Mouse (Mus musculus): ENCODE measurements around the gene Apba2.

The Apba2 gene

DNA sequence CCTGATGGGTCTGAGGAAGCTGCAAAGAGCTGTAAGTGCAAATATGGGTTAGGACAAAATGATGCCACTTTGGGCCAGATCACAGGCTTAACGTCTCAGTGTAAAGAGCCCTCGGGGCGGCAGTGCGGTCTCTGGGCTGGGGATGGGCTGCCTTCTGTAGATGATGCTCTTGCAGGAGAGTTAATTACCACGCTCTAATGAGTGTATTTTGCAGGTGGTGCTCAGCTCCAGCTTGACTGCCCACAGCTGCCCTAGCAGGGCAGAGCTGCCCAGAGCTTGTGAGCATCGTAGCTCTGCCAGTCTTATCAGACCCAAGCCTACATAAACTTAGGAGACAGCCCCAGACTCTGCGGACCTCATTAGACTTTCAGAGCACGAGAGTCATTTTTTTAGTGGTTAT, 80.9 kb downstream of the Apba2 start:
- in situ Hi-C loops (cut with MboI; ENCODE audit: unreplicated experiment in 2 of 2), result no loop called here

DNA sequence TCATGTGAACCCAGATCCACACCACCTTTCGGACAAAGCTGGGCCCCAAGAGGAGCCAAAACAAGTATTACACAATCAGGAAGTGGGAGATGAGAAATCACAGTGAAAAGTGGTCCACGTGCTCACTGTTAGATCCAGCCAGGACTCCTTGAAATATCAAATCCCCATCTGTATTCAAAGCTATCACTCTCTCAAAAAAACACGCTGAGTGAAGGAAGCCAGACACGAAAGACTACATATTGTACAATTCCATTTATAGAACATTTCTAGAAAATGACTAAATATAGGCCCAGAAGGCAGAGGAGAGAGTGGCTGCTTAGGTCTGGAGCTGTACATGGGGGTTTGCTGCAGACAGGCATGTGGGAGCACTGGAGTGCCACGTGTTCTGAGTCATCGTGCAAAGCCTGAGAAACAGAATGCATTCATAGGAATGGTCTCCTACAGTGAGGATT, 82.2 kb downstream of the Apba2 start:
- in situ Hi-C loops (cut with MboI; ENCODE audit: unreplicated experiment in 2 of 2), result no loop called here

DNA sequence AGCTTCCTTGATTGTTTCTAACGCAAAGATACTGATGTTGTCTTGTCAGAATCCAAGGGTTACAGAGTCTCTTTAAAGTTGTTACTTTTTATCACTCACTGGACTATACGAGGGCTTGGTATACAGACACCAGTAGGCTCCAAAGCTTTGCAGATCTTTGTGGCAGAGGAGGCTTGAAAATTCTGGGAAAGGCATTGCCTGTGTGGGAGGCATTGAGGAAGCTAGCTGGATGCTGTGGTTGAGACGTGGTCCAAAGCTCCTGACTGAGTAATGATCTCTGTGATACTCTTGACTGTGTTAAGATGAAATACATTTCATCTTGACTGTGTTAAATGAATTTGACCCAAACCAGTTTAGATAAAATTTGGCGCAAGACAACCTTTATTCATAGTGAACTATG, 84.6 kb downstream of the Apba2 start:
- in situ Hi-C loops (cut with MboI; ENCODE audit: unreplicated experiment in 2 of 2), result no loop called here

DNA sequence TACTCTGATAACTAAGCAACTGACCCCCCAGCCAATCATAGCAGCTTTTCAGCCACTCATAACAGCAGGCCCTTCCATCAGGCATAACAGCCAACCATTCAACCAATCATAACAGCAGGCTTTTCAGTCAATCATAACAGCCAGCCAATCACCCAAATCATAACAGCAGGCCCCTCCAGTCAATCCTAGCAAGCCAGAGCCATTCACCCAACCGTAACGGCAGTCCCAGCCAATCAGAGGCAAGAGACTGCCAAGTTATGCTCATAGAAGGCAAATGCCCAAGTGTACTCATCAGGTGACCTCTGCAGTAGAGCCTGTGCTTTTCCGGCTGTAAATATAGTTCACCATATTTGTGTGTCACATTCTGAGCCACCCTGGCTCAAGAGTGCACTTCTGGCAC, 85.1 kb downstream of the Apba2 start:
- in situ Hi-C loops (cut with MboI; ENCODE audit: unreplicated experiment in 2 of 2), result no loop called here

DNA sequence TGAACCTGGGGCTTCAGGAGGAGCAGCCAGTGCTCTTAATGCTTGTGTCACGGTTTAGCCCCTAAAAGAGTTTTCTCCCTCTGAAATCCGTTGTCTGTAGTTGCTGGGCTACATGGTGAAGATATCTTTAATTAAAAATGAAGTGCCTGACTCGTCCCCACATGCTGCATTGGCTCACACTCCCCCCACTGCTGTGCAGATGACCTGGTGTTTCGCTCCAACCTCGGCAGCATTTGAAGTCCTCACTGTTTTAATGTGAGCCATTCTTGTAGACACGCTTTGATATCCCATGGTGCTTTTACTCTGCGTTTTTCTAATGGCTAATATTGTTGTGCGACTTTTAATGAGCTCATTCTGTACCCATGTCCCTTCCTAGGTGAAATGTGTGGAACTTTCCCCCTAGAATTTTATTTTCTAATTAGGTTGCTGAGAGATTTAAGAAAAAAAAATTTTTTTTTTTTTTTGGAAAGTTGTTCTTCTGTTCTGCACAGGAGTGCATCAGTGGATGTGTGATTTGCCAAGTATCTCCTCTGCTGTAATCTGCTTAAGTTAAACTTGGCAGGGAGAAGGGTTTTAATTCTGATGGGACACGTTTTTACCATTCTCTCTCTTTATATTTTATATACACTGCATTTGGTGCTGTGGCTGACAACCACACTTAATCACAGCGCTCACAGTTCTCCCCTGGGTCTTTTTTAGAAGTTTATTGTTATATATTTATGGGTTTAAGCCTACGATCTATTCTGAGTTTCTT, 87.3 kb downstream of the Apba2 start:
- in situ Hi-C loops (cut with MboI; ENCODE audit: unreplicated experiment in 2 of 2), result no loop called here

DNA sequence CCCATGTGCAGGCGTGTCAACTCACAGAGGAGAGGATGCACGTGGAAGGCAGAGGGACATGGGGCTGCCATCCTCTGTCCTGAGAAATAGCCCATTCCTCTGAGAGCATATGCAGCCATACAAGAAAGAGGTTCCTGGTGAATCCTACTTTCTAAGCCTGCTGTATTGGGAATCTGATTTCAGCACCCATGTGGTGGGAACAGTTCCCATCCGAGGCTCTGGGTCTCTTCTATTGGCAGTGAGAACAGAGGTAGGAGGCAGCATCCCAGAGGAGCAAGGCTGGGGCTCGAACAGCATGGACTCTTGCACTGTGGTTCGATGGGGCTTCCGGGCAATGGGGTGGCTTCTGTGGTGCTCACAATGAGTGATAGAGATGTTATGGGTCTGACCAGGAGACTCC, 93.8 kb downstream of the Apba2 start:
- in situ Hi-C loops (cut with MboI; ENCODE audit: unreplicated experiment in 2 of 2), result no loop called here

DNA sequence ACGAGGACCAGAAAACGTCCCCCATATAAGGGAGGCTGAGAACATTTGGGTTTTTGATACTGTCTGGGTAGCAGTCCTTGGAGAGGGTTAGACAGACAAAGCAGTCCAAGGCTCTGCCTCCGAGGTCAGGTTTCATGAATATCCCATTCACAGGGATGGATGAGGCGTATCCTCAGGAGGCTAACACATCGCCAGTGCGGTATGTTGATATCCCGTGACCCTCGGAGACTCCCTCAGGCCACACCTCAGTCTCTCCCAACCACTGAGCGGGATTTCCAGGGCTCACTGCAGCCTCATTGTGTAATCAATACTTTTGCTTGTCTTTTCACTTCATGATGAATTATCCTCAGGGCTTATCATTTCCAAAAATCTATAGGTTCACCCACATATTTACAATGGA, 95.1 kb downstream of the Apba2 start:
- in situ Hi-C loops (cut with MboI; ENCODE audit: unreplicated experiment in 2 of 2), result no loop called here

DNA sequence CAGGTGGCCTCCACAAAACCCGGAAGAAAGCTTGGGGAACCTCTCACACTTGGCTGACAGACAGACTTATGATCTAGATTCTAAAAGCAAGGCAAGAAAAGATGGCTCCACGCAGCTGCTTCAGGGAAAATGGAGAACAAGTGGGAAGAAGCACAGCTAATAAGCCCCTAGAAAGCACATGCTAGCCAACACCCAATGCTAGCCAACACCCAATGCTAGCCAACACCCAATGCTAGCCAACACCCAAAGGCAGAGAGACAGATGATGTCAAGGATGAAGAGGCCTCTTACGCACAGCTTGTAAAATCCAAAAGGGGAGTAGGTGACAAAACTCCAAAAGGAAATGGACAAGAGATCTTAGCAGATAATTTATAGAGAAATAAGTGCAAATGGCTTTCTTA, 108.4 kb downstream of the Apba2 start:
- in situ Hi-C loops (cut with MboI; ENCODE audit: unreplicated experiment in 2 of 2), result no loop called here

DNA sequence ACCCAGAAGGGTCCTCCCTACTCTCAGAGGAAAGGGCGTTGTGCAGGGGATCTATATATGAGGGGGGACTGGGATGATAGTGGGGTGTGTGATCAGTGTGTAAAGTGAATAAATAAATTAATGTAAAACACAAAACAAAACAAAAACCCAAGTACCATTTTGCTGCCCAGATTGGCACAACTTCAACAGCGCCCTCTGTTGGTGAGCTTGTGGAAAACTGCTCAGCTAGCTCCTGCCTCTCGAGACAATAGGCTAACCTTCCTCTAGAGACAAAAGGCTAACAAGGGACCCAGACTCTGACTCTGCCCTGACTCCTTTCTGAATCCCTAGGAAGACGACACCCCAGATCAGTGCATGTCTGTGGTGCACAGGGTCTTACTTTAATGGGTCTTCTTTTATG, 109.4 kb downstream of the Apba2 start:
- in situ Hi-C loops (cut with MboI; ENCODE audit: unreplicated experiment in 2 of 2), result no loop called here

DNA sequence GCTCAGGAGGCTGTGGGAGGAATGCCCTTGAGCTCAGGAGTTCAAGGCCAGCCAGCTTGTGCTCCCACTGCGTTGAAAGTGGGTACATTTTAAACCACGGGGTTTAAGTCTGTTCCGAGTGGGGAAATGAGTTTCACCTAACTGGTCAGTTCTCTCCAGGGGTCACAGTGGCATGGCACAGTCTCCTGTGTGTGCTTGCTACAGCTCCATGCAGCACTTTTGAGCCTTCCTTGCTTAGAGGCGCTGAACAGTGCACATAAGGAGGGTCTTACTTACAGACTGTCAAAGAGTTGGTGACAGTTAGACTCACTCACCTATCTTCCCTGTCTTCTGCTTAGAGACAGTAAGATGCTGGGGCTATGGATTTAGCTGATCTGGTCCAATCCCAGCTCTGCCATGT, 117.8 kb downstream of the Apba2 start:
- in situ Hi-C loops (cut with MboI; ENCODE audit: unreplicated experiment in 2 of 2), result no loop called here

DNA sequence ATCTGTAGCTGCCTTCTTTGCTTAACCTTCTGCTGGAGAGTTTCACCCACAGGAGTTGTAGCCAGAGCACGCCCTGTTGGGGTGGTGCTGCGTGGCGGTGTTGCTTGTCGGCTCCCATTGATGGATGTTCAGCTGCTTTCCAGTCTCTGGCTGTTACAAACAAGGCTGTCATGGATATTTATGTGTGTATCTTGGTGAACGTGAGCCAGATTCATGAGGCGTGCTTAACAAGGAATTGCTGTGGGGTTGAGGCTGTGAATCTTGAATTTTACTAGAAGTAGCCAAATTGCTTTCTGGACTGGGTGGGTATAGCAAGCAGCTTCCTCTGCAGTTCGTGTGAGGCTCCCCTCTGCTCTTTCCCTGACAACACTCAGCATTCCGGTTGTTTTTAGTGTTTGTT, 125.0 kb downstream of the Apba2 start:
- in situ Hi-C loops (cut with MboI; ENCODE audit: unreplicated experiment in 2 of 2), result no loop called here

DNA sequence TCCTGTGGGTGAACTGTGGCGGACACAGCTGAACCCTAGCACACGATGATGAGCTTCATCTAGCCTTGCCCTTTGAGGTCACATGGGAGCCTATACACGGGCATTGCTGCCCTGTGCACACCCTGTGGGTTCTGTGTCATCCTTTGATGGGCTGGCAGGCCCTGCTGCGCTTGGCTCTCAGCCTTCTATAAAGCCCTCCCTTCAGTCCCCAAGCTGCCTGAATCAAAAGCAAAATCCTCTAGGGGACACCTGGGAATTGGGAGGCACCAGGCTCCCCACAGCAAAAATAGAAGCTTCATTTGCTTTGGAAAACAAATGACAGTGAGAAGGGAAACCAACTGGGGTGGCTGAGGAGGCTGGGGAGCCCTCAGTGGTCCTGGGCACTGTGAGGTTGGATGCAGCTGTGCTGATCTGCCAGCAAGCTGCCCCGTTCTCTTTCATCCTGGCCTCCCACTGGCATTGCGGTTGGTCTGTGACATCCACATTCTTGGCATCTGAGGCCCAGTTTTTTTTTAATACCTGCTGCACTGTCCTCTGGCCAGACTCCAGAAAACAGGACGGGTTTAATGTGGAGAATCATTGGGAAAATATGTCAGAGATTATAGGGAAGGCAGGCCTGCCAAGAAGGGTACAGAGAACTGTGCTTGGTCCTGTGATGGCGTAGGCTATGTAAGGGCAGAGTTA, 126.6 kb downstream of the Apba2 start:
- in situ Hi-C loops (cut with MboI; ENCODE audit: unreplicated experiment in 2 of 2), result no loop called here

DNA sequence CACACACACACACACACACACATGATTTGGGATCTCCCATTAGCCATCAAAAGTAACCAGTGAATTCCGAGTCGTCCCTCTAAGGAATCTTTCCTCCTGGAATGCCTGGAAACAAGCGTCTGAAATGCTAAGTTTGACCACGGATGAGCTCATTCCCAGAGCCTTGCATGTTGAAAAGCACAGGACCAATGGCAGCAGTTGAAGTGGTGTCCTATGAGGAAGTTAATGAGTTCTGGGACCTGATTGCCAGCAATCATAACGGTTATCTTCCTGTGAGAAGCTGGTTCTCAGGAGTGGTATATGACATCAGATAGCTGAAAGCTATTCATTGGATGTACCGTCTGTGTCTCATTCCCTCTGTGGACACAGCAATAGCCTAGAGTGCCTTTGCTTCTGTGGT, 129.2 kb downstream of the Apba2 start:
- in situ Hi-C loops (cut with MboI; ENCODE audit: unreplicated experiment in 2 of 2), result no loop called here

DNA sequence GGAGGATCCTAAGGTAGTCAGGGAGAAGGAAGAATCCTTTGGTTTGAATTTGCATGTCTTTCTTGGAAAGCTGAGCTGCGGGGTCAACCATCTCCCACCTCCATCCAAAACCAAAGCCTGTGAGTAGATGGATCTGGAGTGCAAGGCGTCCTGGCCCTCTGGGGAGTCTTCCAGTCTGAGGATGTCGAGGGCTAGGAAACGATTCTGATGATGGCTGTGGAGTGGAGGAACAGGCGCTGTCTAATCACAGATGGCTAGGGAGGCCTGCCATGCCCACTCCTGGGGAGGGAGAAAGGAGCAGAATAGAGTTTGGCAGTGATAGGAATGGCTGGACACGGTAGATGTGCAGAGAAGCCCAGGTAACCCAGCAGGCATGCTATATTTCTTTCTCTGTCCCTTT, 129.6 kb downstream of the Apba2 start:
- in situ Hi-C loops (cut with MboI; ENCODE audit: unreplicated experiment in 2 of 2), result no loop called here

DNA sequence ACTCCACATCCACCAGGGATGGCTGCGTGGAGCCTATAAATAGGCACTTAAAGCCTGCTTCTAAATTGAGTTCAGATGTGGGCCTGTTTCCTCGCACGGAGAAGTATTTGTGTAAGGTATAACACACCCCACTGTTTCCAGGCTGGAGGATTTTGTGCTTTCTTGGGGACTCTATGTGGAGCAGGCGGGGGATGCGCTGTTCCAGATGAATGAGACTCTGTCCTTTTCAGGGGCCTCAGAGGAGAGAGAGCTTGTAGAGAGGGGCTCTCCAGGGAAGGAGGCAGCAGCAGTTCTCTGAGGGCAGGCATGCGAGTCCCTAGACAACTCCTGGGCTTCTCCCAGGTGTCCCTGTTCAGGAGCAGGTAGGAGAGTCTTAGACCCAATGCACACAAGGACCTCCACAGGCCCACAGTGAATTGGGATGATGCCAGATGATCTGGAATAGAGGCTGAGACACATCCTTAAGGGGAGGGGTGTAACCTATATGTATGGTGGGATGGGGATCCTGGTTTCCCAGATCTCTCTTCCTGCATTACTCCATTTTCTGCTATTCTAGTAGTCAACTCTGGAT, 130.4 kb downstream of the Apba2 start:
- in situ Hi-C loops (cut with MboI; ENCODE audit: unreplicated experiment in 2 of 2), result no loop called here

DNA sequence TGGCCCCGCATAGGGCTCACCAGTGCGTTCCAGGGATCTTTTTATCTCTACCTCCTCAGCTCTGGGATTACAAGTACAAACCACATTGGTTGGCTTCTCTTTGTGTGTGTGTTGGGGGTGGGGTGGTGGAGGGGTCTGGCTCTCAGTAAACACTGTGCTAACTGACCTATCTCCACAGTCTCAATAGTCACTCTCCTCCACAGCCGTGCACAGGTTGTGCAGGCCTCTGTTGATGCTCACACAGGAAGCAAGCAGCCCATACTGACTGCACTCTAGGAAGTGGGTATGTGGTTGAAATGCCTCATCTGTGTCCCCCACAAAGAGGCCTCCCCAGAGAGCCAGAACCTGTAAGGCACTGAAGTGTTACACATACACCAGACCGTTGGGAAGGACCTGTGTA, 131.7 kb downstream of the Apba2 start:
- in situ Hi-C loops (cut with MboI; ENCODE audit: unreplicated experiment in 2 of 2), result no loop called here

DNA sequence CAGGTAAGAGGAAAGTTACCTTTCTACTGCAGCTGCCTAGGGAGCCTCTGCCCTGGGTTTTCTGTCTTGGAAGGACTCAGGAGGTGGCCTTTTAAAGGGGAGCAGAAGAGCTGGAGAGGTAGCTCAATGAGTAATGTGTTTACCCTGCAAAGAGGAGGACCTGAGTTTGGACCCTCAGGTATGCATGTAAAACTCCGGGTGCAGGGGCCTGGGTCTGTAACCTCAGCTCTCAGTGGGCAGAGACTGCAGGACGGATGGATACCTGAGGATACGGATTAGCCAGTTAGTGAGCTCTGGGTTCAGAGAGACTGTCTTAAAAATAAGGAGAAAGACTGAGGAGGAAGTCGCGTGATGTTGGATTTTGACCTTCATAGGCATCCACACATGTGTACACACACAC, 132.4 kb downstream of the Apba2 start:
- in situ Hi-C loops (cut with MboI; ENCODE audit: unreplicated experiment in 2 of 2), result no loop called here

DNA sequence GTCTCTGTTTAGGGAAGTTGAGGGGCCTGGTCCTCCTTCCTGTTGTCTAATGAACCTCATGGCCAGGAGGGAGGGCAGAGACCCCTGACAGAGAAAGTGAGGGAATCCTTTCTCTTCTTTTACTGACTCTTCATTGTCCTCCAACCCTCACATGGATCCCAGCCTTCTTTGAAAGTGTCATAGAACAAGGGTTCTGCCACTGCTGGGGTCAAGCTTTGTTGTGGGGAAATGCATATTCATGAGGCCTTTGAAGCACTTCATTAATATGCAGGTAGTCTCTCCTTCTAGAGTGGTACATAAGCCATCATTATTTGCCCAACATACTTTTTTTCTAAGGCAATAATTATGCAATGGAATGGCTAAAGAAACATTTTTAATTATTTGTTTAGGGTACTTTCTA, 133.0 kb downstream of the Apba2 start:
- in situ Hi-C loops (cut with MboI; ENCODE audit: unreplicated experiment in 2 of 2), result no loop called here

DNA sequence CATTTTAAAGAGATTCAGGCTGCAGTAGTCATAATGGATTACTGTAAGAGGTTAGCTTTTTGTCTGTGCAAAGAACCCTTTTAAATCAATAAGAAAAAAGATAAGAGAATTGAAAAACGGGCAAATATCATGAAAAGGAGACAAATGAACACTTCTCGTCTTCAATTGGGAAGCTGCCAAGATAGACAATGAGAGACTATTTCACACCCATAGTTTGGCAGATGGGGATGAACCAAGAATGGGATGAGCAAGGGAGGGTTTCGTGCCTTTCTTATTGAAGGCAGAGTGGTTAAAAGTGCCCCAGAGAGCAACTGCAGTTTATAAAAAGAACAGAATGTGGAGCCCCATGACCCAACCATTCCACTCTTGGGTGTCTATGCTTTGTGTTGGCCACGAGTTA, 137.4 kb downstream of the Apba2 start:
- in situ Hi-C loops (cut with MboI; ENCODE audit: unreplicated experiment in 2 of 2), result no loop called here

DNA sequence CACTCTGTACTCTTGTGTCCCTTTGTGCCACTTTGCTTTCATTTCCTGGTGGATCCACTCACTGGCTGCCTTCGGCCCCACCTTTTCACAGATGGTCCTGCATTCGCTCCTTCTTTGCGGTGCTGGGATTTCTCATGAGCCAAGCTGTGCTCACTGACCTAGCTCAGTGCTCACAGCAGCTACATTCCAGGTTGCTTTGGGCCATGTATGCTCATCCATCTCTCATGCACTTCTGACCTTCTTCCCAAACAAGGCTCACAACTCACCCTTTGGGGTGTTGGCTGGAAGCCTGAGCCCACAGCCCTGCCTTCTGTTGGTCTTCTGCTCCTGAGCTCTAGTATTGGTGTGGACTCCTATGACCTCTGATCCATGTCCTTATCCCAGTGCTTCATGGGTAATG, 139.1 kb downstream of the Apba2 start:
- in situ Hi-C loops (cut with MboI; ENCODE audit: unreplicated experiment in 2 of 2), result no loop called here

DNA sequence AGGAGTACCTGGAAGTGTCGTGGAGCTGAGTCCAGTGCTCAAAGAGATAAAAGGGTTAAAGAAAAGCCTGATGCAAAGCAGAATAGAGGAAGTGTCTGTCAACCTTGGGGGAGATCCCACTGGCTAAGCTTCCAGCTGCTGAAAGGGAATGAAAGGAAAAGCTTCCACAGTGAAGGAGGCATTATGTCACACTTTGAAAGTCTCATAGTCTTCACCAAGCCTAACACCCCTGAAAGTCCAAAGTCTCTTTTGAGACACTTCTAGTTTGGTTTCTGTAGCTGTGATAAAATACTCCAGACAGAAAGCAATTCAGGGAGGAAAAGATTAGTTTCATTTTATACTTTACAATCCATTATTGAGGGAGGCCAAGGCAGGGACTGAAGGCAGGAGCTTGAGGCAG, 141.4 kb downstream of the Apba2 start:
- in situ Hi-C loops (cut with MboI; ENCODE audit: unreplicated experiment in 2 of 2), result no loop called here

DNA sequence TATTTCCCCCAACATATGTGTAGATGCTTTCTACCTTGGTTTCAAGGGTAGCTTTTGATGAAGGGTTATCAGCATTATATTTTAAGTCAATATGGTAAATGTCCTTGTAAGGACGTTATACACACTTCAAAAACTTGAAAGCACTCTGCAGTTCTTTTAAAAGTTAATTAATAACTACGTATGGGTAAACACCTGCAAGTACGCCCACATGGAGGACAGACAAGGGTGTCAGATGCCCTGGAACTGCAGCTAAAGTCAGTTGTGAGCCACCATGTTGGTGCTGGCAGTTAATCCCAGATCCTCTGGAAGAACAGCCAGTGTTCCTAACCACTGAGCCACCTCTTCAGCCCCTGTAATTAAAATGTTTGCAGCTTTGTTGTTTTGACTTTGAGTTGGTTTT, 144.0 kb downstream of the Apba2 start:
- in situ Hi-C loops (cut with MboI; ENCODE audit: unreplicated experiment in 2 of 2), result no loop called here
